Mouse (Mus musculus) spleen, postnatal 14 days (tissue): ENCODE measurements around the gene Fam199x.

Source experiments
- DNase-seq, 2 experiments: peaks; one replicate each; pipeline ENCODE4 v3.0.0; 2021 to 2022; ENCODE audit warnings: low spot score in 2 of 2

The Fam199x gene

DNA sequence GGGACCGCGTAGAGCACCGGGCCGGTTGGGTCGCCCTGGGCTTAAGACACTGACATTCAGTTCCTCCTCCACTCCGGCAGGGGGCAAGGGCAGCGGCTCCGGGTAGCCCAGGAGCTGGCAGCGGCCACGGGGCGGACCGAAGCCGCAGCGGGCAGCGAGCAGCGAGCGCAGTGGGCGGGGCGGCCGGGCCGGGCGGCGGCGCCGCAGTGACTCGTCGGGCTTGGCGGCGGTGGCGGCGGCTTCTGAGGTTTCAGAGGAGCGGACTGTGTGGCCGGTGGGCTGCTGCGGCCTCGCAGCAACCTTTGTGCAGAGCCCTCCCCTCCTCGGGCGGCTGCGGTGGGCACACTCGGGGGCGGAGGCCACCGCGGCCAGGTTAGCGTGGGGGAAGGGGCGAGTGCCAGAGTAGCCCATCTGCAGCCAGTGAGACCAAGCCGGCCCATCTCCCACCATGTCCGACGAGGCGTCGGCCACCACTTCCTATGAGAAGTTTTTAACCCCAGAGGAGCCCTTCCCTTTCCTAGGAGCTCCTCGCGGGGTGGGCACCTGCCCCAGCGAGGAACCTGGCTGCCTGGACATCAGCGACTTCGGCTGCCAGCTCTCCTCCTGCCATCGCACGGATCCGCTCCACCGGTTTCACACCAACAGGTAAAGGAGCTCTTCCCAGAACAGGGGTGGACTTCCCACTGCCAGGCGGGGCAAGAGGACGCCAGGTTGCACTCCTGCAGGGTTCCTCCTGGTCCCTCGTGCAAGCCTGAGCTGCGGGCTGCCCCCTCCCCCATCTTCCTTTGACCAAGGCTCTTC, at the start of gene Fam199x:
TSS of gene Fam199x (plus strand) at position 170 of the 801 bp plus-strand sequence.
- peak; percentile 52 to 68 for DNase-seq

- DNase-seq: peak in 1 of 2 experiments; percentile 35
Measured at GRCm38 (mm10) chrX:137015099-137015709, 34.2 kb upstream of the Fam199x start.

DNA sequence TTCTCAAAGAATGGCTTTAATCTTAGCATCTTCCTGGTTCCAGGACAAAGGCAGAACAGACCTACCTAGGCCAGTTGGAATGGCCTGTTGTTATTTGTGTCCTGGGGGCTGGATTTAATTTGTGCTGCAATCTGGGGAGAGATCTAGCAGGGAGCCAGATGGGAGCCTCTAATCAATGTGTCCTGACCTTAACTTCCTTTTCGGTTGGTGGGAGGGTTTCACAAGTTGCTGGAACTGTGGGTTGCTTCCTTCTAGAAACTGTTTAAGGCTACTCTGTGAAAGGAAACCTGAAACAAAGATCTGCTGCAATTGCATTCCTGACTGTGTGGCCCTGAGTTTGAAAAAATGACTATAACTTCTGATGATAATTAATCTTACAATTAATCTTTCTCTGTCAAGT, 31.7 kb upstream of the Fam199x start:
- DNase-seq: no peak

- DNase-seq: peak; percentile 21 to 55
Measured at GRCm38 (mm10) chrX:137019310-137019709, 30.1 kb upstream of the Fam199x start.

DNA sequence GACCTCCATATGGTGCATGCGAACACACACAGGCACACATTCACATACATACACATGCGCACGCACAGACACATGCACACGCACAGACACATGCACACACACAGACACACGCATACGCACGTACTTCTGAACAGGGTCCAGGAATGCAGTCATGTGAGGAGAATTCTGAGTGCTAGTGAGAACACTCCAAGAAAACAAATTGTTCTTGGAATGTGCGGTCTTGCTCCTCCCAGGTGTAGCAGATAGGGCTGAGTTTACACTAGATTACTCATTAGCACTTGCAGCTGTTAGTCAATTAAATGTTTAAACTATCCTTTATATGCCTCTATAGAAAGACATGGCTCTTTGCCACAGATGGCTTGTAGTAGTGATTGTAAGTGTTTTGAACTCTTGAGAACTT, 18.5 kb upstream of the Fam199x start:
- no peak for DNase-seq

GRCm38 (mm10) chrX:137031726-137032125, 17.7 kb upstream of the Fam199x start:
- DNase-seq: no peak

GRCm38 (mm10) chrX:137034322-137034721, 15.1 kb upstream of the Fam199x start:
- DNase-seq: no peak

DNA sequence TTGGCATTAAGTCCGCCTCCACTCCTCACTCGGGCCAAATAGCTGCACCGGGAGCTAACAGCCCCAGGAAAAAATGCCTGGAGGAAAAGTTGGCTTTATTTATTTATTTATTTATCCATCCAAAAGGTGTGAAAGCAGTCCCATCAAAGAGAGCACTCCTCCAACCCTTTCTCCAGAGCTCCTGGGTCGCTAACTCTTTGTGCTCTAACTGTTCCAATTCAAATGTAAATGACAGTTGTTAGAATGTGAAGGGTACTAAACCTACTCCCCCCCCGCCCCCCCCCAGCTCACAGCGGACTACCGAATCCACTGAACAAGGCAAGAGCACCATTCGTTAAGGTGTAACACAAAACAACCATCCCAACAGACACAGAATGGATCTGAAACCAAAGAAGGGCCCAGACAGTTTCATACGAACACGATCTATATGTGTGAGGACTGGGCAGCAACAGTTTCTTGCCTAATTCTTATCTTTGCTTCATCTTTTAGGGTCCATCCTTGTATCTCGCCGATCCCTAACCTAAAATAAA, 11.9 kb upstream of the Fam199x start:
- DNase-seq: no peak

DNA sequence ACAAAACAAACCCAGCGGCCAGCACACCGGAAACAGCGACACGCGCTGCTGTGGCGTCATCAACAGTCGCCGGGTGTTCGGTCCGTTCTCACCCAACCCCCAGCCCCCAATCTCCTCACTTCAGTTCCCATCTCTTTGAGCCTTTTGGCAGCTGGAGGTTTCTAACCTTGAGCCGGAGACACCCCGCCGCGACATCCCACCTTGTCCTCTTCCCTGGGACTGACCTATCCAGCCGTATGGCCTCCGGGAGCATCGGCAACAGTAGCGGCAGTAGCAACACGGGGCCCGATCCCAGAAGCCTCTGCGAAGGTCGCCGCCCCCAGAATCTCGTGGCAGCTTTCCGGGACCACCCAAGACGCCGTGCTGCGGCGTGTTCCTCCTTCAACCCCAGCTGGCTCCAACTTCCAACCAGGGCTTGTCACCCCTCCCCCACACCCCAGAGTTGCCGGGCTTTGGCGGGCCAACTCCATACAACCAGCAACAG, 11.4 kb upstream of the Fam199x start, which contains the start of gene Slc25a53:
TSS of gene Slc25a53 (minus strand) at position 303 of the 484 bp plus-strand sequence.
- peak; percentile 51 to 58 for DNase-seq

DNA sequence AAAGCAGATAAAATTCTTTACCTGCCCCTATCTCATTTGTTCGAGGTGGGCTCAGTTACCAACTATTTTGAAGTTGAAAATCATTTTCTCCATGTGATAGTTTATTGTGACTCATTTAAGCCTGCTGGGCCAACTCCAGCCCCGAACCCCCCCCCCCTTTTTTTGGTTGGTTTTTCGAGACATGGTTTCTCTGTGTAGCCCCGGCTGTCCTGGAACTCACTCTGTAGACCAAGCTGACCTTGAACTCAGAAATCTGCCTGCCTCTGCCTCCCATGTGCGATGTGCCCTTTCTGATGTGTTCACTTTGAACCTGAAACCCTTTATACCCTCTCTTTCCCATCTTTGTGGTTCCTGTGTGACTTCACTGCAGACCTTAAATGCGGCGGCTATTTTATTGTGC, 10.9 kb upstream of the Fam199x start:
- no peak for DNase-seq

DNA sequence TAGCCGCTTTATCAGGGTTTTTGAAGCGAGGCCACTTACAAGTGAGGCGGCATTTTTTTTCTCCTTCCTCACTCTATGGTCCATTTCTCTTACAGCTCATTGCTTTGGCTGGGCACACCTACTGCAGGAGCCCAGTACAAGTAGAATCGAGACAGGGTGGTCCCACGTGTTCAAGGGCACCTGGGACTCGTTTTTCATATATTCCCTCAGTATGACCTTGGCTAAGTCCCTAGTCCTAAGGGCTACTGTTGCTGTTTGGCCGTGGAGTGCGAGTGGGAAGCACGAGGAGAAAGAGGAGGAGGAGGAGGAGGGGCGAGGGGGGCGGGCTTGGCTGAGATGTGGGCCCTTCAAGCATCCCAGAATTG, 352 bp upstream of the Fam199x start:
- no peak for DNase-seq

DNA sequence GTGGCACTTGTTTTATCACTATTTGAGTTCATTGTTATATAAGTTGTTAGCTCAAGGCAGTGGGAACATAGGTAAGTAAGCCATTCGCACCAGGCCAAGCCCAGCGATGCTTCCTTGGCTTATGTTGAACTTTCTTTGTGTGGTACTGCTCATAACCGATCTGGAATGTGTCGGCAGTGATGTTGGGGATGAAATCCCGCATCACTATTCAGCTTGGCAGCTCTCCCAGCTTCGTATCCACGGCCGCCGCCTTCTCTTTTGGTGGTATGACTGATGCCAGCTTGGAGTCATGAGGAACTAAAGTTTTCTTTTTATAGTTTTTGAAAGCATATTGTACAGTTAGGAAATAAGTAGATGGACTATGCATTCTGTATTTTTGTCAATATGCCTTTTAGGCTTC, 13.8 kb downstream of the Fam199x start:
- no peak for DNase-seq

DNA sequence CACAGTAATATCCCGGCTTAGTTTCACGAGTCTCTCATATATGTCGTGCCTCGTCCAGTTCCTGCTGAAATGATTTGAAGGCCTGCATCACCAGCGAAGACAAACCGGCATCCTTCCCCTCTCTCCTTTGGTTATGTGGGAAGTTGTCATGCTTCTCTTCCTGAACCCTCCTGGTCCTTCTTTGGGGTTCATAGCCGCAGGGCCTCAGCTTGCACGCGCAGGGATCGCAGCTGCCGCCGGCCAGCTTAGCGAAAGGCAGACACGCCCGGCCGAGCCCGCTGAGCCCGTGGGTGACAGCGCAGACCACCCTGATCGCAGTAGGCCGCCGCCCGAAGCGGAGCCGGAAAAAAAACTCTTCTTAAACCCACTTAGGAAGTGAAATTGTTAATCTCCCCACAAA, 55.1 kb downstream of the Fam199x start:
- DNase-seq: no peak

- DNase-seq: no peak
Measured at GRCm38 (mm10) chrX:137106498-137106897, 57.1 kb downstream of the Fam199x start.

- peak in 1 of 2 experiments; percentile 20 for DNase-seq
Measured at GRCm38 (mm10) chrX:137118097-137118746, 68.8 kb downstream of the Fam199x start.

DNA sequence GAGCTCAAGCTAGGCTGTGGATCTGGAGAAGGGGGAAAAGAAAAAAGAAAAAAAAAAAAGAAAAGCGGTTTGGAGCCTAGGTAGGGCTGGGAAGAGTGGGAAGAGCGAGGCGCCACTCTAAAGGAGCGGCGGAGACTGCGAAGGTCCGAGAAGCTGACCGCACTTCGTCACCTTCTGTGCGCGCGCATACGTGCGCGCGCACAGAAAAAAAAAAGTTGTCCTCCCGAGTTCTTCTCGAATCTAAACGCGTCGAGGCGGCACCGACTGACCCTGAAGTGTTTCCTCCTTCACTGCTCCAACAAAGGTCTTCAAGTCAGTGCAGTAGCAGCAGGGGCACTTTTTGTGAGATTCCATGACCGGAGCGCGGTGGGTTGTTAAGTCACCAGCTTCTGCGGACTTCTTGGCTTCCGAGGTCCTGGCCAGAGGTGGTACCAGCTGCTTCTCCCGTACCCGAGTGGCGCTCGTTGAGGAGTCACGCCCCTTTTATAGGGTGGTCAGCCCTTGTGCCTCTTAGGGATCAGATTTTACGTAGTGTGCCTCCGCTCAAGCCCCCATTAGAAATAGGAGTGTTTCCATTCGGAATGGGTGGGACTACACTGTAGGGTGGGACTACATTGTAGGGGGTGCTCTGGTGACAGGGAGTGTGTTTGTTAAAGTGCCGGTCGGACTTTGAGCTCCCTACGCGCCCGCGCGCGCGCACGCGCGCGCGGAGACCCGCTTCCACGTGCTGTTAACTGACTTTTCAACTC, 70.5 kb downstream of the Fam199x start:
- DNase-seq: no peak

DNA sequence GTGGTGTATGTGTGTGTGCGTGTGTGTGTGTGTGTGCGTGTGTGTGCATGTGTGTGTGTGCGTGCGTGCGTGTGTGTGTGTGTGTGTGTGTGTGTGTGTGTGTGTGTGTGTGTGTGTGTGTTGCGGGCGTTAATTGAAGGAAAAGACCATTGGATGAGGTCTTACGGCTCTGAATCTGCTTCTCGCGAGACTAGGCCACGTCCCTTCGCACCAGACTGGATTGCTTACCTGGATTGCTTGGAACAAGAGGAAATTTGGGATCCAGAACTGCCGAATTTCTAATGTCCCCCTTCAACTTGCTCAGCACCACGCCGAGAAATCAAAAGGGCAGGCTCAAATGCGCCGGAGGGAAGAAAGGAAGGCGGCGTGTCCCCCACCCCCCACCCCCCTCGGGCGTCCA, 72.3 kb downstream of the Fam199x start, which contains the start of gene Esx1:
TSS of gene Esx1 (minus strand) at position 366 of the 400 bp plus-strand sequence.
- DNase-seq: no peak

DNA sequence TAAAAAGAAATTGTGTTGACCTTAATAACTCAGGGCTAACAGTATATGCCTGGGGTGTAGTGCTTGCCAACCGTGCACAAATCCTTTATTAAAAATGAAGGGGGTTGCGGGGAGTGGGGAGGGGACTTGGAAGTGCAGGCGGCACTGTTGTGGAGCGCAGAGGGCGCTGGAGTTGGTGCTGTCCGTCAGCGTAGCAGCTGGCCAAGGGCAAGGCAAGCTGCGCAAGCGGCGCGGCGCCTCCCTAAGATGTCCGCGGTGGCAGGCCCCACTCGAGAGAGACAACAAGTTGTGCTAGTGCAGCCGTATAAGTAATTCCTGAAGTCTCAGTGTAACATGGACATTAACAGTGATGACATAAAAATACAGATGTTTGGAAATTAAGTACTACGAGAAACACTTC, 78.1 kb downstream of the Fam199x start:
- no peak for DNase-seq
